Mouse (Mus musculus) neural tube, embryonic 11.5 days (tissue): ENCODE results near the gene Casc3. TPM values are rescaled to one million over a fixed set of nuclear protein-coding genes. Genes with fewer than 3 reads are reported as not detected.

ENCODE experiments used
- ATAC-seq: fragments of 200-750 bp; cut with Nextera tagmentation; 2 replicates; pipeline ENCODE4 v1.8.0; 2017; ENCODE audit warnings: moderate number of reproducible peaks, mild to moderate bottlenecking, moderate TSS enrichment, moderate library complexity; ENCODE audit not compliant: insufficient read depth, low FRiP score, low TSS enrichment
- DNase-seq: peaks from one replicate; pipeline ENCODE4 v3.0.0-alpha.2; 2015; ENCODE audit warnings: low spot score
- H3K27ac ChIP-seq: fragments of 300-500 bp; sonication (generic); 2 replicates; pipeline ENCODE4 v1.5.1; 2014; ENCODE audit warnings: low read depth, mild to moderate bottlenecking, low read length
- H3K27me3 ChIP-seq: fragments of 300-500 bp; sonication (generic); 2 replicates; pipeline ENCODE4 v1.6.1; 2014; ENCODE audit warnings: mild to moderate bottlenecking, low read length, mixed read lengths; ENCODE audit not compliant: control insufficient read depth, insufficient read depth
- H3K36me3 ChIP-seq: fragments of 300-500 bp; sonication (generic); 2 replicates; pipeline ENCODE4 v1.6.1; 2014; ENCODE audit warnings: mild to moderate bottlenecking, low read length, moderate library complexity, mixed read lengths; ENCODE audit not compliant: control insufficient read depth, insufficient read depth
- H3K4me1 ChIP-seq: fragments of 300-500 bp; sonication (generic); 2 replicates; pipeline ENCODE4 v1.6.1; 2014; ENCODE audit warnings: low read length, mixed read lengths; ENCODE audit not compliant: control insufficient read depth, insufficient read depth
- H3K4me2 ChIP-seq: fragments of 300-500 bp; sonication (generic); 2 replicates; pipeline ENCODE4 v1.6.1; 2014; ENCODE audit warnings: low read depth, mild to moderate bottlenecking, moderate library complexity
- H3K4me3 ChIP-seq: fragments of 300-500 bp; sonication (generic); 2 replicates; pipeline ENCODE4 v1.5.1; 2014; ENCODE audit warnings: low read depth, low read length
- H3K9ac ChIP-seq: fragments of 300-500 bp; sonication (generic); 2 replicates; pipeline ENCODE4 v1.6.1; 2014; ENCODE audit warnings: mild to moderate bottlenecking, low read length
- H3K9me3 ChIP-seq: fragments of 300-500 bp; sonication (generic); 2 replicates; pipeline ENCODE4 v1.6.1; 2016; ENCODE audit warnings: low read length; ENCODE audit not compliant: control insufficient read depth
- WGBS: fragments of 180-500 bp; shearing (Covaris S2); extraction: QIAGEN DNeasy Blood & Tissue Kit; methylation state at CpG from one replicate; pipeline ENCODE4 v1.1.7; 2014; 5-methylcytosine and 5-hydroxymethylcytosine counted together
- polyA plus RNA-seq: library from polyadenylated mRNA; unstranded; fragments of >200 nt; fragmentation: Nextera tagmentation; extraction: Ambion mirVana; gene quantifications from 2 replicates; pipeline ENCODE4 v1.2.1, GENCODE M21; 2014

The Casc3 gene
- polyA plus RNA-seq, 1 experiment from 2014 or later: 59.4 TPM

DNA sequence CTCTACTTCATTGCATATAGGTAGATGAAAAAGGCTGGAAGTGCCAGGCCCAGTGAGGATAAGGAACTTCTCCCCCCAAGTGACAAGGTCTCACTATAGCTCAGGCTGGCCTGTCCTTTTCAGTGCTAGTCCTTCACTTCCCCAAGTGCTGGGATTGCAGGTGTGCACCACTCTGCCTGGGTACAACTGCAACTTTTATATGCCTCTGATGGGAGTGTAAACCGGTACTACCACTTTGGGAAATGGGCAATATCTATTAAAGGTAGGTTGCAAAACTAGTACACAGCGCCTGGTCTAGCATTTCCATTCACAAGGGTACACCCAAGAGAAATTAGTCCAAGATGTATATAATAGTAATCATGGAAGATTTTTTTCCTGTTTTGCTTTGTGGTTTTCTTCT, 50.0 kb downstream of the Casc3 start:
- Histone ChIP-seq H3K36me3 (no peaks in the 10 kb centered on the region), H3K4me3 (no peak overlapping the region), H3K9me3 (no peaks in the 10 kb centered on the region), H3K27ac (no peak overlapping the region), H3K4me1 (peaks cover 8% of the 10 kb centered on the region), H3K27me3 (no peaks in the 10 kb centered on the region), H3K9ac (no peak overlapping the region), H3K4me2 (no peak overlapping the region)
- ATAC-seq (no peak), DNase-seq (no peak)
- 92% methylated on average over 2 of the region's 2 CpGs for WGBS

DNA sequence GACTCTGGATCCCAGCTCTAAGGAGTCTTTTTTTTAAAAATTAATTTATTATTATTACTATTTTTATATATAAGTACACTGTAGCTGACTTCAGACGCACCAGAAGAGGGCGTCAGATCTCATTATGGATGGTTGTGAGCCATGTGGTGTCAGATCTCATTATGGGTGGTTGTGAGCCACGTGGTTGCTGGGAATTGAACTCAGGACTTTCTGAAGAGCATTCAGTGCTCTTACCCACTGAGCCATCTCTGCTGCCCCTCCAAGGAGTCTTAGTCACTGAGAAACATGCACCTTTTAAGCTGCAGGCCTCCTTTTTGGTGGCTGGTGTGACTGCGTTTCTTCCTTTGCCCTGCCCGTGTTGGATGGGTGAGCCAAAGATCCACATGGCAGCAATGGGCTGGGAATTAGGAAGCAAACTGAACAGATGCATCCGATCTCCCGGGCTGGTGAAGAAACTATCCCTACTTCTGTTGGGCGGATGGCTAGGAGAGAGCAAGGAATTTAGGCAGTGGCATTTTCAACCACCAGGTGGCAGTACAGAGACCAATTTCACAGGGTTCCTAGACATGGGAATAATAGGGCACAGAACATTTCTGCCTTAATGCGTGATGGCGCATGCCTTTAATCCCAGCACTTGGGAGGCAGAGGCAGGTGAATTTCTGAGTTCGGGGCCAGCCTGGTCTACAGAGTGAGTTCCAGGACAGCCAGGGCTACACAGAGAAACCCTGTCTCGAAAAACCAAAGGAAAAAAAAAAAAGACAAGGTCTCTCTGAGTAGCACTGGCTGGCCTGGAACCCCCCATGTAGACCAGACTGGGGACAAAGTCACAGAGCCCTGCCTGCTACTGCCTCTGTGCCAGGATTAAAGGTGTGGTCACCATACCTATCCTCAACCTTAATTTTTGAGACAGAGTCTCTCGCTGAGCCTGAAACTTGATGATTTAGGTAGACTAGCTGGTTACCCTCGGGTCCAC, 54.3 kb downstream of the Casc3 start:
- no peaks in the 10 kb centered on the region for H3K36me3 ChIP-seq
- DNase-seq (peak; percentile 87), ATAC-seq (0 out of 2 replicates have a peak, but pooled peaks have one; percentile 39)
- H3K27me3 ChIP-seq: no peaks in the 10 kb centered on the region
- 36% methylated on average over 14 of the region's 14 CpGs for WGBS
- 0 out of 2 replicates have a peak, but pooled peaks cover 3% of the 10 kb centered on the region for H3K4me1 ChIP-seq
- no peak overlapping the region for H3K4me2 ChIP-seq
- no peak overlapping the region for H3K9ac ChIP-seq
- H3K27ac ChIP-seq: no peak overlapping the region
- no peaks in the 10 kb centered on the region for H3K9me3 ChIP-seq
- H3K4me3 ChIP-seq: no peak overlapping the region

DNA sequence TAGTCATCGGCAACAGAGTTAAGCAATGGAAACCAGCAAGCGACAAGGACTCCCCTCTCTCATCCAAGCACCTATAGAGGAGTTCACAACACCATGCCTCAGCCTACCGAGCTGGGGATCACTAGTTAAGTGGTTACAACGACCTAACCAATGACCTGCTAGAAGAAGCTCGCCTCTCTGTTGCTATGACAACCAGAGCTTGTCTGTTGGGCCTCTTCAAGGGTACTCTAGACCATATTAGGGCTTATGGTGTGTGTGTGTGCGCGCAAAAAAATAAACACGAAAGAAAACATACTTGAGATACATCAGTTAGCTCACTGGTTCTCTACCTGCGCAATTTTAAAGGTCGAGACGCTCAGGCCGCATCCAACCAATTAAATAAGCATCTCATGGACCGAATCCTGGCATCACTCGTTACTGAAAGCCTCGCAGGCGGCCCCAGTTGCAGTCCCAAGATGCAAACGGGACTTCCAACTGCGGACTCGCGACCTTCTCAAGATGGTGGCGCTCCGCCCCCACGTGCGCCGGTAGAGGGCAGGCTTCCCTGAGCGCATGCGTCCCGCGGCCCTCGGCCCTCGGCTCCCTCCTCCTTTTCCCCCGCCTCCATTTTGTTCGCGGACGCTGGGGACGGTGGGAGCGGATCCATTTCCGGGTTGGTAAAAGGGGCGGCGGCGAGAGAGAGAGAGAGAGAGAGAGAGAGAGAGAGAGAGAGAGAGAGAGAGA, 58.5 kb downstream of the Casc3 start, which contains the start of gene Wipf2:
Wipf2 (plus strand) TSS at position 611 of the 723 bp plus-strand sequence.
- H3K9me3 ChIP-seq: no peaks in the 10 kb centered on the region
- peak within 1 kb of the TSS; percentile 69 for H3K27ac ChIP-seq
- peak within 1 kb of the TSS; percentile 56 for H3K9ac ChIP-seq
- DNase-seq (peak; percentile 98), ATAC-seq (peak; percentile 72)
- H3K4me2 ChIP-seq: peak within 1 kb of the TSS; percentile 78
- H3K4me3 ChIP-seq: peak within 1 kb of the TSS; percentile 71
- no peaks in the 10 kb centered on the region for H3K27me3 ChIP-seq
- peaks cover 8% of the 10 kb centered on the region for H3K4me1 ChIP-seq
- 0 out of 2 replicates have a peak, but pooled peaks cover 2% of the 10 kb centered on the region for H3K36me3 ChIP-seq
- WGBS: 9% methylated on average over 38 of the region's 41 CpGs

GRCm38 (mm10) chr11:98863751-98864429, 59.2 kb downstream of the Casc3 start:
- Histone ChIP-seq H3K4me2 (peak overlapping the region; percentile 78), H3K9ac (peak overlapping the region; percentile 56), H3K9me3 (no peaks in the 10 kb centered on the region), H3K27me3 (no peaks in the 10 kb centered on the region), H3K27ac (peak overlapping the region; percentile 69), H3K4me3 (peak overlapping the region; percentile 71), H3K4me1 (peaks cover 8% of the 10 kb centered on the region), H3K36me3 (0 out of 2 replicates have a peak, but pooled peaks cover 2% of the 10 kb centered on the region)
- DNase-seq: peak; percentile 78
- under 1% methylated on average over 28 of the region's 39 CpGs for WGBS
- peak; percentile 70 for ATAC-seq

DNA sequence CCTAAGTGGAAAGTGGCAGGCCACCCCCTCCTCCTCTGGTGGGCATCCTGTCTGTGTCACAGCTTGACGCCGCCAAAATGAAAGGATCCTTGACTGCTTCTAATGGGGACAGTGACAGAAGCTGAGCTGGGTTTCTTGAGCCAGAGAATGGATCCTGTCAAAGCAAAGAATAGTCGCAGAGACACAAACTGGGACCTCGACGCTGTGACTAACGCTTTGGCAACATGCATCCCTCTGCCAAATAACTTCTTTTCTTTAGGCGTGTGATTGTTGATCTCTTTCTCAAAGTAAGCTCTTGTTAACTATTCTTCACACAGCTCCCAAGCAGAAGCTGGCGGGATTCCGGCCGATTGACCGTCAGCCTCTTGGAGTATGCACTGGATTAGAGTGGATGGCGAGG, 62.6 kb downstream of the Casc3 start:
- H3K4me3 ChIP-seq: no peak overlapping the region
- no peak overlapping the region for H3K9ac ChIP-seq
- H3K4me2 ChIP-seq: no peak overlapping the region
- no peak for ATAC-seq
- peaks cover 8% of the 10 kb centered on the region for H3K4me1 ChIP-seq
- H3K27me3 ChIP-seq: no peaks in the 10 kb centered on the region
- DNase-seq: peak; percentile 28
- no peaks in the 10 kb centered on the region for H3K9me3 ChIP-seq
- H3K27ac ChIP-seq: no peak overlapping the region
- 71% methylated on average over 12 of the region's 12 CpGs for WGBS
- 0 out of 2 replicates have a peak, but pooled peaks cover 2% of the 10 kb centered on the region for H3K36me3 ChIP-seq

- Histone ChIP-seq H3K27me3 (no peaks in the 10 kb centered on the region), H3K4me2 (no peak overlapping the region), H3K27ac (no peak overlapping the region), H3K9me3 (no peaks in the 10 kb centered on the region), H3K4me1 (no peaks in the 10 kb centered on the region), H3K9ac (no peak overlapping the region), H3K36me3 (0 out of 2 replicates have a peak, but pooled peaks cover 2% of the 10 kb centered on the region), H3K4me3 (no peak overlapping the region)
- no peak for DNase-seq
- 95% methylated on average over 8 of the region's 8 CpGs for WGBS
- ATAC-seq: no peak
Observed at GRCm38 (mm10) chr11:98869906-98870305, 65.2 kb downstream of the Casc3 start.

DNA sequence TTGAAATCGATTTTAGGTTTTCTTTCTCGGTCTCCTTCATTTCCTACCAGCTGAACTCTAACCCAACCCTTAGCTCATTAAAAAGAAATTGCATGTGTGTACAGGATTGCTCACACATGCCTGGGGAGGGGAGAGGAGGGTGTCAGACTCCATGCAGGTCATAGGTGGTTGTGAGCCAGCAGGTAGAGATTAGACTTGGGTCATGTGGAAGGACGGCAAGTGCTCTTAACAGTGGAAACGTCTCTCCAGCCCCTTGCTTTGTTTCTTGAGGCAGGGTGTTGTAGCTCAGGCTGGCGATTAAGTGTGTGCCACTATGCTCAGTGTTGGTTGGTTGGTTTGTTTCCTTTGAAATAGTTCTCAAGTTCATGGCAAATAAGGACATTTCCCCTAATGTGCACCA, 66.1 kb downstream of the Casc3 start:
- Histone ChIP-seq H3K9ac (no peak overlapping the region), H3K4me3 (no peak overlapping the region), H3K4me2 (no peak overlapping the region), H3K27ac (no peak overlapping the region), H3K27me3 (no peaks in the 10 kb centered on the region), H3K36me3 (0 out of 2 replicates have a peak, but pooled peaks cover 2% of the 10 kb centered on the region), H3K9me3 (no peaks in the 10 kb centered on the region), H3K4me1 (no peaks in the 10 kb centered on the region)
- 81% methylated on average over 5 of the region's 5 CpGs for WGBS
- ATAC-seq: no peak
- DNase-seq: no peak

DNA sequence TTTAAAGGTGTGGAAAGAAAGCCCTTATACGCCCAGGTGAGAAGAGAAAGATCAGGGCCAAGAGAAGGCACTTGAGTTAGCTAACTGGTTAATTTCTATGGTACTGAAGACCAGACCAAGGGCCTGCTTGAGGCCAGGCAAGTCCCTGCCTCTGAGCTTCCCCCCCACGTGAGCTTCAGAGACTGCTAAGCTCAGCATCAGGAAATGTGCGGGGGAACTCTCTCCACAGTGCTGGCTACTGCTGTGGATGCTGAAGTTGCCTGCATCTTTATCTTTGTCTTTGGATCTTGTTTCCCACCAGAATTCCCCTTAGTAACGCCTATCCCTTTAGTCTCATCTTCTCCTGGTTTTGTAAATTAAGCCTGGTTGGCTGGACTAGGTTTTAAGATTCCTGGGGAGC, 66.7 kb downstream of the Casc3 start:
- H3K4me3 ChIP-seq: no peak overlapping the region
- ATAC-seq: no peak
- no peaks in the 10 kb centered on the region for H3K4me1 ChIP-seq
- DNase-seq: no peak
- H3K27ac ChIP-seq: no peak overlapping the region
- no peak overlapping the region for H3K9ac ChIP-seq
- whole genome bisulfite sequencing: 67% methylated on average over 4 of the region's 4 CpGs
- no peak overlapping the region for H3K4me2 ChIP-seq
- no peaks in the 10 kb centered on the region for H3K9me3 ChIP-seq
- H3K27me3 ChIP-seq: no peaks in the 10 kb centered on the region
- 0 out of 2 replicates have a peak, but pooled peaks cover 2% of the 10 kb centered on the region for H3K36me3 ChIP-seq
